ENCODE assay signal across 9 mouse cellular contexts in the genomic region with DNA sequence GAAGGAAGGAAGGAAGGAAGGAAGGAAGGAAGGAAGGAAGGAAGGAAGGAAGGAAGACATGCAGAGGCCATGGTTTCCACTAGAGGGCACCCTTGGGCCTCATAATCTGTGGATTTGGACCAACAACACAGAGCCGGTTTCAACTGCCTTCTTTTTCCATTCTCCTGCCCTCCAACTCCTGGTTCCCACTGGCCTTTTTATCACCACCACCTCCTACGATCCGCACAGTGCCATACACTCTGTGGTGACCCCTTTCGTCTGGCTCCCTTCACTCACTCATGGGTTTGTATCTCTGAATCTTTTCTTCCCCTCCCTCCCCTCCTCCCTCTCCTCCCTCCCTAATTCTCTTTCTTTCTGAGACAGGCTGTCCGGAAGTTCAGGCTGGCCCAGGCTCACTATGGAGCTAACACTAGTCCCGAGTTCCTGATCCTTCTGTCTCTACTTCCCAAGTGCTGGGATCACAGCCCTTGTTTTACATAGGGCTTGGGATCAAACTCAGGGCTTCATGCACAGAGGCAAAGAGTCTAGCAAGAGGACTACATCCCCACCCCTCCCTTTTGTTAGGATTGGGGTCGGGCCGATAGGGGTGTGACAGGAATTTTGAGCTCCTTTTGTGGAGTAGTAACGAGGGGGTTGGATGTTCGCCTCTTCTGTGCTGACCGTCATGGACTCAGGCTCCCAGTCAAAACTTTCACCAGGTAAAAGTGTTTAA. TPM values are rescaled to one million over a fixed set of nuclear protein-coding genes. Genes with fewer than 3 reads are reported as not detected.
A peak's percentile ranks its signal among the peaks of the same experiment; 100 is the strongest.
DNase-seq lines count a peak whose midpoint lies in the region; ATAC-seq and TF ChIP-seq lines count a peak whose summit lies in the region.
"Had no signal": no experiment of that assay in that cellular context is flagged by ENCODE, and none has a peak within 500 bp of the region (broad histone marks: within the 10 kb centered on the region; RNA-seq: fewer than 3 reads in every experiment).

No protein-coding gene starts in this region.

- H3K79me2 ChIP-seq in myocyte (ENCODE audit: control insufficient read depth, insufficient read depth): no peaks in the 10 kb centered on the region

- TF ChIP-seq CTCF in Patski (IDR thresholded peaks at IDR 0.05): peak; percentile 85

- no peaks in the 10 kb centered on the region for H3K36me3 ChIP-seq in myocyte (ENCODE audit: control insufficient read depth, insufficient read depth)
- H3K36me3 ChIP-seq: embryonic facial prominence, embryonic 13.5 days had no signal

- POLR2A ChIA-PET in Patski (lab: Charles Lee): interaction anchor here (0.5 kb wide), 1 partner anchor 12 kb away, joined by 3 read pairs; no protein-coding TSS in a partner anchor

- CTCF ChIA-PET in Patski (lab: Charles Lee): interaction anchor here (0.8 to 2.6 kb wide), 8 partner anchors 9 to 146 kb away, joined by 3 to 9 read pairs (median 4); a partner anchor contains a TSS

- no peak for TF ChIP-seq POLR2A in myocyte (IDR thresholded peaks at IDR 0.05; ENCODE audit: insufficient read length, low read depth)

- H3K27me3 ChIP-seq in Patski (no peaks in the 10 kb centered on the region), myocyte (ENCODE audit: control insufficient read depth, insufficient read depth, insufficient read length) (no peaks in the 10 kb centered on the region)
- H3K27me3 ChIP-seq: embryonic facial prominence, embryonic 13.5 days had no signal

- no peak overlapping the region for H3K4me3 ChIP-seq in myocyte
- H3K4me3 ChIP-seq: embryonic facial prominence, embryonic 13.5 days had no signal

- no peak overlapping the region for H3ac ChIP-seq in myocyte (ENCODE audit: control insufficient read depth, insufficient read length)

- in situ Hi-C loops in Patski (cut with MboI; ENCODE audit: low pct_unique_long_range_greater_than_20kb): no loop called here

- ATAC-seq in Patski: no peak
- no peak for ATAC-seq in monocyte, adult 5-6 weeks (replicated peaks; ENCODE audit: insufficient number of reproducible peaks, low FRiP score, low TSS enrichment, poor library complexity, severe bottlenecking)

- intact Hi-C loops in heart, postnatal 10 days (cut with DNase I): loop anchor here (2.0 kb wide), 1 partner anchor 60 kb away; no protein-coding TSS in a partner anchor

- peak; percentile 42 to 78 for DNase-seq in left cerebral cortex, adult 18-20 months (ENCODE audit: low spot score in 2 of 2)
- no peak for DNase-seq in left cerebral cortex, adult 11 months (ENCODE audit: low spot score)
- no peak for DNase-seq in Patski (ENCODE audit: low read depth, low spot score)
- peak; percentile 40 for DNase-seq in embryo, embryonic 11.5 days (ENCODE audit: low read depth, low spot score)
- peak; percentile 63 to 79 for DNase-seq in heart, postnatal 10 days
- DNase-seq in layer of hippocampus, postnatal 14 days (ENCODE audit: low spot score in 2 of 2): peak; percentile 49 to 57

- peak overlapping the region; percentile 63 for H3K4me2 ChIP-seq in myocyte (ENCODE audit: low read depth)
- H3K4me2 ChIP-seq: embryonic facial prominence, embryonic 13.5 days had no signal

TF ChIP-seq in myocyte, 11 proteins besides CTCF, POLR2A, EP300 and RAD21:
- TF ChIP-seq USF1 (IDR thresholded peaks at IDR 0.05; ENCODE audit: low read depth) (no peak), REST (IDR thresholded peaks at IDR 0.05; ENCODE audit: insufficient read depth, insufficient read length) (no peak), MAX (IDR thresholded peaks at IDR 0.05; ENCODE audit: low read depth) (no peak), TCF3 (IDR thresholded peaks at IDR 0.05; ENCODE audit: insufficient read length, low read depth) (no peak), POLR2AphosphoS2 (IDR thresholded peaks at IDR 0.05; ENCODE audit: insufficient read length, low read depth) (no peak), E2F4 (IDR thresholded peaks at IDR 0.05; ENCODE audit: insufficient read depth) (no peak), SRF (IDR thresholded peaks at IDR 0.05; ENCODE audit: control insufficient read depth, insufficient read length, low read depth) (no peak), MYOG (IDR thresholded peaks at IDR 0.05; ENCODE audit: control insufficient read depth in 1 of 3, insufficient read depth in 1 of 3, insufficient read length in 2 of 3, low read depth in 2 of 3) (no peak), MYOD1 (IDR thresholded peaks at IDR 0.05; ENCODE audit: control insufficient read depth in 1 of 3, insufficient read length in 2 of 3, low read depth in 2 of 3) (no peak)

RNA-seq across cellular contexts. Expression of a gene that starts 9.9 kb away (rescaled TPM):
- total RNA-seq in left cerebral cortex, adult 18-20 months (2021): 1 to 10 TPM; 1.2 to 1.4 TPM
- polyA plus RNA-seq in Patski (2021) (0.27 TPM), myocyte (2012; fragmentation: generic; extraction: Trizol) (1.00 TPM)
- under 1 TPM; 0.55 to 0.57 TPM for total RNA-seq in heart, postnatal 10 days (2021)
- total RNA-seq in layer of hippocampus, postnatal 14 days (2021): 1 to 10 TPM; 1.6 to 3.5 TPM
- not detected in 3 replicates for total RNA-seq in monocyte, adult 5-6 weeks (2017)

RNA-seq across cellular contexts. Expression of a gene that starts 28.1 kb away (rescaled TPM):
- total RNA-seq in left cerebral cortex, adult 18-20 months (2021): 1 to 10 TPM; 1.7 to 2.6 TPM
- polyA plus RNA-seq in Patski (2021) (0.49 TPM), myocyte (2012; fragmentation: generic; extraction: Trizol) (5.4 TPM)
- total RNA-seq in heart, postnatal 10 days (2021): under 1 TPM; 0.24 to 0.47 TPM
- total RNA-seq in layer of hippocampus, postnatal 14 days (2021): 10 to 100 TPM; 15.4 to 18.9 TPM
- 6.3 to 7.4 TPM (median 6.4 TPM) in 3 replicates for total RNA-seq in monocyte, adult 5-6 weeks (2017)

RNA-seq across cellular contexts. Expression of a gene that starts 58.7 kb away (rescaled TPM):
- 10 to 100 TPM; 26.3 to 31.6 TPM for total RNA-seq in left cerebral cortex, adult 18-20 months (2021)
- polyA plus RNA-seq in Patski (2021) (0.45 TPM), myocyte (2012; fragmentation: generic; extraction: Trizol) (34.0 TPM)
- under 1 TPM in 1 of 2 experiments, not detected in 1; 0.32 TPM for total RNA-seq in heart, postnatal 10 days (2021)
- total RNA-seq in layer of hippocampus, postnatal 14 days (2021): 10 to 100 TPM; 31.5 to 34.9 TPM
- not detected in 3 replicates for total RNA-seq in monocyte, adult 5-6 weeks (2017)

Comparison
In these comparisons a context has a peak if more than half of its experiments do, and no peak if none do; other contexts are left out.
1. DNase-seq: peak in left cerebral cortex, adult 18-20 months (2 of 2), embryo, embryonic 11.5 days (single experiment), heart, postnatal 10 days (2 of 2) and layer of hippocampus, postnatal 14 days (2 of 2); none in left cerebral cortex, adult 11 months (single experiment) and Patski (single experiment).
2. RNA of a gene that starts 58.7 kb away (total RNA-seq): 31.5 to 34.9 TPM in layer of hippocampus, postnatal 14 days and 26.3 to 31.6 TPM in left cerebral cortex, adult 18-20 months; 0.32 TPM in heart, postnatal 10 days and not detected in monocyte, adult 5-6 weeks; every median in the first group is over 10 times any median in the second.